Mouse (Mus musculus) neural tube, embryonic 14.5 days (tissue): ENCODE results near the gene Ano6. TPM values are rescaled to one million over a fixed set of nuclear protein-coding genes. Genes with fewer than 3 reads are reported as not detected.
"Not testable (repeated sequence)": the region's sequence is repeated elsewhere in the genome, so short reads cannot be mapped to it uniquely, and the experiment has no call there.

Experiments
- ATAC-seq: fragments of 200-750 bp; cut with Nextera tagmentation; 2 replicates; pipeline ENCODE4 v1.8.0; 2017; ENCODE audit warnings: low read depth, mild to moderate bottlenecking, moderate TSS enrichment, moderate library complexity
- H3K27ac ChIP-seq: fragments of 300-500 bp; sonication (generic); 2 replicates; pipeline ENCODE4 v1.5.1; 2014; ENCODE audit warnings: low read depth, mild to moderate bottlenecking, control low read depth, low read length, moderate library complexity, mixed read lengths
- H3K27me3 ChIP-seq: fragments of 300-500 bp; sonication (generic); 2 replicates; pipeline ENCODE4 v1.6.1; 2014; ENCODE audit warnings: low read length; ENCODE audit not compliant: control insufficient read depth, insufficient read depth
- H3K36me3 ChIP-seq: fragments of 300-500 bp; sonication (generic); 2 replicates; pipeline ENCODE4 v1.6.1; 2014; ENCODE audit warnings: low read length, mixed read lengths; ENCODE audit not compliant: control insufficient read depth, insufficient read depth
- H3K4me1 ChIP-seq: fragments of 300-500 bp; sonication (generic); 2 replicates; pipeline ENCODE4 v1.6.1; 2014; ENCODE audit warnings: low read length; ENCODE audit not compliant: control insufficient read depth, insufficient read depth
- H3K4me2 ChIP-seq: fragments of 300-500 bp; sonication (generic); 2 replicates; pipeline ENCODE4 v1.6.1; 2014; ENCODE audit warnings: mild to moderate bottlenecking, low read depth, low read length, control low read depth
- H3K4me3 ChIP-seq: fragments of 300-500 bp; sonication (generic); 2 replicates; pipeline ENCODE4 v1.5.1; 2014; ENCODE audit warnings: low read depth, low read length, control low read depth, mixed read lengths
- H3K9ac ChIP-seq: fragments of 300-500 bp; sonication (generic); replicated peaks from 2 replicates; pipeline ENCODE4 v1.6.1; 2014; ENCODE audit warnings: low read depth, mild to moderate bottlenecking, control low read depth, low read length, mixed read lengths
- H3K9me3 ChIP-seq: fragments of 300-500 bp; sonication (generic); 2 replicates; pipeline ENCODE4 v1.6.1; 2016; ENCODE audit warnings: low read length; ENCODE audit not compliant: control insufficient read depth
- WGBS: fragments of 180-500 bp; shearing (Covaris S2); extraction: QIAGEN DNeasy Blood & Tissue Kit; methylation state at CpG from one replicate; pipeline ENCODE4 v1.1.7; 2014; 5-methylcytosine and 5-hydroxymethylcytosine counted together
- polyA plus RNA-seq: library from polyadenylated mRNA; unstranded; fragments of >200 nt; fragmentation: Nextera tagmentation; extraction: Ambion mirVana; gene quantifications from 2 replicates; pipeline ENCODE4 v1.2.1, GENCODE M21; 2014

The Ano6 gene
- polyA plus RNA-seq, 1 experiment from 2014 or later, result 32.3 TPM

GRCm38 (mm10) chr15:95826516-95826915 lies 35.9 kb downstream of the Ano6 start:
- Histone ChIP-seq H3K27ac (no peak overlapping the region), H3K4me2 (no peak overlapping the region), H3K27me3 (no peaks in the 10 kb centered on the region), H3K9ac (no peak overlapping the region), H3K9me3 (no peaks in the 10 kb centered on the region), H3K4me1 (peaks cover 28% of the 10 kb centered on the region), H3K36me3 (no peaks in the 10 kb centered on the region), H3K4me3 (no peak overlapping the region)
- WGBS, result 88% methylated on average over 13 of the region's 13 CpGs
- ATAC-seq, result no peak

GRCm38 (mm10) chr15:95827465-95827971 lies 36.9 kb downstream of the Ano6 start:
- peak; percentile 34 for ATAC-seq
- WGBS, result 16% methylated on average over 11 of the region's 11 CpGs
- H3K27me3 ChIP-seq, result no peaks in the 10 kb centered on the region
- H3K4me2 ChIP-seq, result no peak overlapping the region
- H3K4me3 ChIP-seq, result no peak overlapping the region
- H3K36me3 ChIP-seq, result no peaks in the 10 kb centered on the region
- no peaks in the 10 kb centered on the region for H3K9me3 ChIP-seq
- H3K9ac ChIP-seq, result no peak overlapping the region
- peaks cover 28% of the 10 kb centered on the region for H3K4me1 ChIP-seq
- H3K27ac ChIP-seq, result no peak overlapping the region

GRCm38 (mm10) chr15:95828018-95828646 lies 37.5 kb downstream of the Ano6 start:
- not testable (repeated sequence) for H3K27ac ChIP-seq, ATAC-seq, H3K4me3 ChIP-seq, H3K9me3 ChIP-seq, H3K9ac ChIP-seq, H3K27me3 ChIP-seq, H3K36me3 ChIP-seq, H3K4me2 ChIP-seq
- WGBS, result 33% methylated on average over 8 of the region's 8 CpGs
- H3K4me1 ChIP-seq, result peaks cover 28% of the 10 kb centered on the region

GRCm38 (mm10) chr15:95828647-95829254 lies 38.1 kb downstream of the Ano6 start:
- Histone ChIP-seq H3K36me3 (no peaks in the 10 kb centered on the region), H3K9ac (no peak overlapping the region; the same call in 1 of the 2 replicates), H3K4me2 (no peak overlapping the region), H3K4me3 (no peak overlapping the region), H3K4me1 (peaks cover 28% of the 10 kb centered on the region), H3K9me3 (no peaks in the 10 kb centered on the region), H3K27ac (0 out of 2 replicates have a peak overlapping the region, but pooled peaks have one; percentile 30), H3K27me3 (no peaks in the 10 kb centered on the region)
- 18% methylated on average over 10 of the region's 10 CpGs for WGBS
- peak; percentile 58; the same call in 1 of the 2 replicates for ATAC-seq

- 63% methylated on average over 14 of the region's 14 CpGs for WGBS
- no peaks in the 10 kb centered on the region for H3K9me3 ChIP-seq
- no peak overlapping the region for H3K27ac ChIP-seq
- no peaks in the 10 kb centered on the region for H3K27me3 ChIP-seq
- no peaks in the 10 kb centered on the region for H3K36me3 ChIP-seq
- H3K4me2 ChIP-seq, result no peak overlapping the region
- ATAC-seq, result no peak
- H3K9ac ChIP-seq, result no peak overlapping the region
- no peak overlapping the region for H3K4me3 ChIP-seq
- H3K4me1 ChIP-seq, result peaks cover 28% of the 10 kb centered on the region
Observed at GRCm38 (mm10) chr15:95829553-95830205, 39.0 kb downstream of the Ano6 start.

GRCm38 (mm10) chr15:95830206-95830560 lies 39.5 kb downstream of the Ano6 start:
- Histone ChIP-seq H3K4me1 (peaks cover 28% of the 10 kb centered on the region), H3K4me2 (no peak overlapping the region), H3K9me3 (no peaks in the 10 kb centered on the region), H3K27ac (no peak overlapping the region), H3K36me3 (no peaks in the 10 kb centered on the region), H3K4me3 (no peak overlapping the region), H3K9ac (no peak overlapping the region), H3K27me3 (no peaks in the 10 kb centered on the region)
- ATAC-seq, result no peak
- 63% methylated on average over 12 of the region's 12 CpGs for WGBS

- Histone ChIP-seq H3K4me2 (no peak overlapping the region), H3K27me3 (no peaks in the 10 kb centered on the region), H3K36me3 (no peaks in the 10 kb centered on the region), H3K27ac (no peak overlapping the region), H3K4me1 (peaks cover 15% of the 10 kb centered on the region; the same call in 1 of the 2 replicates), H3K9me3 (no peaks in the 10 kb centered on the region), H3K4me3 (no peak overlapping the region), H3K9ac (no peak overlapping the region)
- WGBS, result 84% methylated on average over 9 of the region's 9 CpGs
- ATAC-seq, result no peak
Observed at GRCm38 (mm10) chr15:95833292-95833691, 42.6 kb downstream of the Ano6 start.

GRCm38 (mm10) chr15:95836077-95836476 lies 45.4 kb downstream of the Ano6 start:
- no peaks in the 10 kb centered on the region for H3K27me3 ChIP-seq
- H3K9ac ChIP-seq, result no peak overlapping the region
- WGBS, result 75% methylated on average over 4 of the region's 4 CpGs
- no peak for ATAC-seq
- no peaks in the 10 kb centered on the region for H3K36me3 ChIP-seq
- H3K9me3 ChIP-seq, result no peaks in the 10 kb centered on the region
- H3K4me1 ChIP-seq, result no peaks in the 10 kb centered on the region
- no peak overlapping the region for H3K4me2 ChIP-seq
- no peak overlapping the region for H3K27ac ChIP-seq
- no peak overlapping the region for H3K4me3 ChIP-seq
